Mouse (Mus musculus): ENCODE data around the gene Skp1a. TPM values are rescaled to one million over a fixed set of nuclear protein-coding genes. Genes with fewer than 3 reads are reported as not detected.

Skp1a gene
- polyA plus RNA-seq, 1 experiment from 2014 or later, result 1,013 TPM

DNA sequence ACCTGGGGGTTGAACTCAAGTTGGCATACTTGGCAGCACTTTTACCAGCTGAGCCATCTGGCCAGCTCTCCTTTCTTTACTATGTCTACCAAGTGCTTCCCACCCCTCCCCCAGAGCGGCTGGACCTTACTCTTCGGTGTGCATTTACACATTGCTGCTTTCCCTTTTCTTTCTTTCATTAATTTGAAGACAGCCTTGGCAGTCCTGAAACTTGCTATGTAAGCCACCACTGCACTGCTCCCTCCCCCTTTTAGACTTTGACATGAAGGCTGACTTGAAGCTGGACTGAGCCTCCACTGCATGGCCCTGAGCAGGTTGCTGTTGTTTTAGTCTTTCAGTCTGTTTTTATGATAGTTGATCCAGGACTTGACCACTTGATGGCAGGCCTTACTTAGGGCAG is 17.7 kb downstream of the Skp1a start:
- DNase-seq (ENCODE audit: low spot score, missing footprints) (no peak), ATAC-seq (ENCODE audit: low FRiP score) (no peak)
- WGBS, result 95% methylated on average over 2 of the region's 2 CpGs
- H3K4me2 ChIP-seq, result no peak overlapping the region
- H3K27me3 ChIP-seq (ENCODE audit: control insufficient read depth, insufficient read depth, low read length), result no peaks in the 10 kb centered on the region
- H3K9me3 ChIP-seq (ENCODE audit: control insufficient read depth, low read length), result no peaks in the 10 kb centered on the region
- H3K4me1 ChIP-seq (ENCODE audit: control insufficient read depth, insufficient read depth, low read length), result no peaks in the 10 kb centered on the region
- no peak overlapping the region for H3K27ac ChIP-seq (ENCODE audit: low read depth, low read length)
- H3K4me3 ChIP-seq (ENCODE audit: low read depth, low read length), result no peak overlapping the region
- no peak overlapping the region for H3K9ac ChIP-seq (ENCODE audit: low read length)
- peaks cover 5% of the 10 kb centered on the region; the same call in 1 of the 2 replicates for H3K36me3 ChIP-seq (ENCODE audit: control insufficient read depth, insufficient read depth, low read length)

DNA sequence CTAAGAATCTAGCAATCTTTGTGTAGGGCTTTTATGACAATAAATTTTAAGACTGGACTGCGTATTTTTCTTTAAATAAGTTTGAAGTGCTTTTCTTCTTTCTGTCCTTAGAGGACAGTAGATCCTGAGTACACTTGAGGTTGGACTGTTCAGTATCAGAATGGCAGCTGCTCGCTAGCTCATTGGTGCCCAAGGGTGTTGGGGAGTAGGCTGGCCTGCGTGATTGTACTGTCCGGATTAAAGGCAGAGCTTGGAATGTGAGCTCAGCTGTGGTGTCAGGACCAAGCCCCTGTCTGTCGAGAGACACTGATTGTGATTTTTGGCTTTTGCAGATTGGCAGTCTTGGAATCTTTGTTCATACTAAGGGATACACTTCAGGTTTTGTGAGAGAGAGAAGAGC is 20.0 kb downstream of the Skp1a start:
- no peaks in the 10 kb centered on the region for H3K27me3 ChIP-seq (ENCODE audit: control insufficient read depth, insufficient read depth, low read length)
- H3K27ac ChIP-seq (ENCODE audit: low read depth, low read length), result no peak overlapping the region
- no peaks in the 10 kb centered on the region for H3K4me1 ChIP-seq (ENCODE audit: control insufficient read depth, insufficient read depth, low read length)
- H3K36me3 ChIP-seq (ENCODE audit: control insufficient read depth, insufficient read depth, low read length), result peaks cover 5% of the 10 kb centered on the region; the same call in 1 of the 2 replicates
- 80% methylated on average over 5 of the region's 5 CpGs for WGBS
- no peak overlapping the region for H3K4me3 ChIP-seq (ENCODE audit: low read depth, low read length)
- no peak overlapping the region for H3K9ac ChIP-seq (ENCODE audit: low read length)
- ATAC-seq (ENCODE audit: low FRiP score) (no peak), DNase-seq (ENCODE audit: low spot score, missing footprints) (no peak)
- no peak overlapping the region for H3K4me2 ChIP-seq
- H3K9me3 ChIP-seq (ENCODE audit: control insufficient read depth, low read length), result no peaks in the 10 kb centered on the region

DNA sequence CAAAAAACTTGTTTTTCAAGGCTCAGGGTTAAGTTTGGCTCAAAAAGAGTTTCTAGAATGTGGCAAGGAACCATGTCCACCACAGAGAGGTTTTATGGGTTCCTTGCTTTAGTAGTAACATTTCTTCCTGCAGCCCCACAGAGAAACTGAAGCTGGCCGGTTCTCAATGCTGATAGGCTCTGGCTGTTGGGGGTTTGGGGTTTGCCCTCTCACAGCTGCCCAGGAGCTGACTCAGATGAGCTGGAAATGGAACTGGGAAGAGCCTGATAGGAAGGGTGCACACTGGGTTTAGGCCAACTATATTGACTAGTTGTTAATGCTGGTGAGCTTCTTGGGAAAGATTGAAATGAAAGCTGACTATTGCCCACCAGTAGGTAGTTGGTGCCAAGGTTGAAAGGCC is 20.9 kb downstream of the Skp1a start:
- peaks cover 5% of the 10 kb centered on the region; the same call in 1 of the 2 replicates for H3K36me3 ChIP-seq (ENCODE audit: control insufficient read depth, insufficient read depth, low read length)

DNA sequence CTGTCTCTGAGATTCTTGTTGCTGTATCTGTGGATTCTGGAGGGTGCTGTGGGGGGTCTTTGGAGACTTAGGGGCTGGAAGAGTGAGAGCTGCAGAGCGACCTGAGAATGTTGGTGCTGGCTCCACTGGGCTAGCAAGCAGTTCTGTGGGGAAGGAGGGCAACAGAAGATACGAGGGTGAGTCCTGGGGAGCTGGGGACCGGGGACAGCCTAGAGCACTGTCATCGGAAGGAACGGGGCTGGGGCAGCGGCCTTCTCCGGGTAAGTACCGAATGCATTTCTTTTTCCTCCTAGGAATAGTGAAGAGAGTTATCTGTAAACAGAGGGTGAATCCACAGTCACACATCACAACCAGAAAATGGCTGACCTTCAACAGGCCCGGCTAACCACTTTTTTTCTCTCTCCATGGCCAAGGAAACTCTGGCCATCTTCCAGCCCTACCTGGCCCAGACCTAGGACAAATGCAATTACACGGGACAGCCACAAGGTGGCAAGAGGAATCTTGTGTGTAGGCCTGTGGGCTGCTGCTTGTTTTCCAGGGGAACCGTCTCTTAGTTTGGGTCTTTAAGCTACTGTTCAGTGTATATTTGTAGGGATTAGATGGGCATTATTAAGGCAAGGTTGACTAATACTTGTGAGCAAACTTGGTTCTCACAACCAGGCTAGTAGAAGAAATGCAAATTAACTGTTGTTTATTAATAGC is 22.0 kb downstream of the Skp1a start:
- no peak overlapping the region for H3K4me2 ChIP-seq
- no peak overlapping the region for H3K9ac ChIP-seq (ENCODE audit: low read length)
- no peaks in the 10 kb centered on the region for H3K9me3 ChIP-seq (ENCODE audit: control insufficient read depth, low read length)
- WGBS, result 66% methylated on average over 11 of the region's 11 CpGs
- peaks cover 3% of the 10 kb centered on the region; the same call in 1 of the 2 replicates for H3K36me3 ChIP-seq (ENCODE audit: control insufficient read depth, insufficient read depth, low read length)
- no peak overlapping the region for H3K27ac ChIP-seq (ENCODE audit: low read depth, low read length)
- ATAC-seq (ENCODE audit: low FRiP score), result peak; percentile 74; the same call in 1 of the 2 replicates
- DNase-seq (ENCODE audit: low spot score, missing footprints), result peak; percentile 93
- H3K4me3 ChIP-seq (ENCODE audit: low read depth, low read length), result no peak overlapping the region
- H3K4me1 ChIP-seq (ENCODE audit: control insufficient read depth, insufficient read depth, low read length), result no peaks in the 10 kb centered on the region
- H3K27me3 ChIP-seq (ENCODE audit: control insufficient read depth, insufficient read depth, low read length), result no peaks in the 10 kb centered on the region

More for the DNA sequence above, 20.9 kb downstream of the Skp1a start:
- 74% methylated on average over 1 of the region's 1 CpGs for WGBS
- Histone ChIP-seq H3K4me2 (no peak overlapping the region), H3K9ac (ENCODE audit: low read length) (no peak overlapping the region), H3K4me1 (ENCODE audit: control insufficient read depth, insufficient read depth, low read length) (no peaks in the 10 kb centered on the region), H3K27me3 (ENCODE audit: control insufficient read depth, insufficient read depth, low read length) (no peaks in the 10 kb centered on the region), H3K9me3 (ENCODE audit: control insufficient read depth, low read length) (no peaks in the 10 kb centered on the region), H3K27ac (ENCODE audit: low read depth, low read length) (no peak overlapping the region), H3K4me3 (ENCODE audit: low read depth, low read length) (no peak overlapping the region)
- ATAC-seq (ENCODE audit: low FRiP score) (no peak), DNase-seq (ENCODE audit: low spot score, missing footprints) (no peak)

DNA sequence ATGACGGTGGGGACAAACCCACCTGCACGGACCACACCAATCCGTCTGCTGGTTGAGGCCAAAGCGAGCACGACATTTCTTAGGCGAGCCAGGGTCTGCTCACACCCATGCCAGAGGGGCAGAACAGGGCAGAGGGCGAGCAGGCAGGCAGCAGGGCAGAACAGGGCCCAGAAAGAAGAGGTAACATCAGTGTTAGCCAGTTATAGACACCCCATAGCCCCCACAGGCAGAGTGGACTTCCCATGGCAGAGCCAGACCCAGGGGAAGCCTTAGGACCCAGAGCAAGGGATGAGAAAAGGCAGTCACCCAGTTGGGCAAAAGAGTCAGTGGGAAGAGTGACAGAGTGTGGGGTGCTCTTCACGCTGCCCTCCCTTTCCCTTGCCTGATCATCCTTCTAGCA is 23.3 kb downstream of the Skp1a start:
- Histone ChIP-seq H3K9me3 (ENCODE audit: control insufficient read depth, low read length) (no peaks in the 10 kb centered on the region), H3K27ac (ENCODE audit: low read depth, low read length) (no peak overlapping the region), H3K27me3 (ENCODE audit: control insufficient read depth, insufficient read depth, low read length) (no peaks in the 10 kb centered on the region), H3K36me3 (ENCODE audit: control insufficient read depth, insufficient read depth, low read length) (no peaks in the 10 kb centered on the region), H3K9ac (ENCODE audit: low read length) (no peak overlapping the region), H3K4me2 (no peak overlapping the region), H3K4me3 (ENCODE audit: low read depth, low read length) (no peak overlapping the region), H3K4me1 (ENCODE audit: control insufficient read depth, insufficient read depth, low read length) (no peaks in the 10 kb centered on the region)
- ATAC-seq (ENCODE audit: low FRiP score) (no peak), DNase-seq (ENCODE audit: low spot score, missing footprints) (no peak)
- WGBS, result 89% methylated on average over 8 of the region's 8 CpGs

DNA sequence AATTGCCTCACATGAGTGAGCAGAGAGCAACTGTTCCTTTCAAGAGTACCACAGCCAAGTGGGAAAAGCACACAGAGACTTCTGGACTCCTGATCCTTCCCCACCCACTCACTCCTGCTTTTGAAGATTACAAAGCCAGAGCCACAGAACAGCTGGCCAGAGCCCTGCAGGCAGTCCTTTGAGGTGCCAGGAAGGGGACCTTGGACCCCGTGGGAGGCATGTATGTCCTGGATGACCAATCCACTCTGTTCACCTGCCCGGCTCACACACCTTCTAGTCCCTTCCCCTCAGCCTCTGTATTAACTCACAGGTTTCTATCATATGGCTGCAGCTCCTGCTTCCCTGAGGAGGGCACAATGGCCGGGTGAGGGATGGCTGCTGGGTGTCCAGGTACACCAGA is 25.6 kb downstream of the Skp1a start:
- no peaks in the 10 kb centered on the region for H3K9me3 ChIP-seq (ENCODE audit: control insufficient read depth, low read length)
- DNase-seq (ENCODE audit: low spot score, missing footprints) (no peak), ATAC-seq (ENCODE audit: low FRiP score) (no peak)
- no peaks in the 10 kb centered on the region for H3K27me3 ChIP-seq (ENCODE audit: control insufficient read depth, insufficient read depth, low read length)
- H3K4me3 ChIP-seq (ENCODE audit: low read depth, low read length), result no peak overlapping the region
- H3K4me1 ChIP-seq (ENCODE audit: control insufficient read depth, insufficient read depth, low read length), result no peaks in the 10 kb centered on the region
- H3K9ac ChIP-seq (ENCODE audit: low read length), result no peak overlapping the region
- no peak overlapping the region for H3K4me2 ChIP-seq
- H3K27ac ChIP-seq (ENCODE audit: low read depth, low read length), result no peak overlapping the region
- H3K36me3 ChIP-seq (ENCODE audit: control insufficient read depth, insufficient read depth, low read length), result no peaks in the 10 kb centered on the region
- WGBS, result 85% methylated on average over 3 of the region's 3 CpGs

DNA sequence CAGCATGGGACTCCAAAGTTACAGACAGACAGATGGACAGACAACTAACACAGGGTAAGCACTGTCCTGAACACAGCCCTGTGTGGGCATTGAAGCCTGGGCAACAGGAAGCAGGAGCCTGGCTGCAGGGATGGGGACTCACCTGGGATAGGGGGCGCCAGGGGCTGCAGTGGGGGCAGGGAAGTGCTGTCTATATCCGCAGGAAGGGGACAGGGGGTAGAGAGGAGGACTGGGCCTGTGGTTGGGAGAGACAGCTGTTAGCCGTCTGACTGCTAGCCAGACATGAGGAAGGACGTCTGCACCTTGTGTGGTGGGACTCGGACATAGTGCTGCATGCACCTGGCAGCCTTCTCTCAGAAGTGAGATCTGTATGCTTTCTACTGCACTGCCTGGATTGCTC is 26.9 kb downstream of the Skp1a start:
- H3K27ac ChIP-seq (ENCODE audit: low read depth, low read length), result no peak overlapping the region
- no peaks in the 10 kb centered on the region for H3K4me1 ChIP-seq (ENCODE audit: control insufficient read depth, insufficient read depth, low read length)
- DNase-seq (ENCODE audit: low spot score, missing footprints), result no peak
- no peaks in the 10 kb centered on the region for H3K36me3 ChIP-seq (ENCODE audit: control insufficient read depth, insufficient read depth, low read length)
- no peaks in the 10 kb centered on the region for H3K27me3 ChIP-seq (ENCODE audit: control insufficient read depth, insufficient read depth, low read length)
- H3K4me2 ChIP-seq, result no peak overlapping the region
- no peaks in the 10 kb centered on the region for H3K9me3 ChIP-seq (ENCODE audit: control insufficient read depth, low read length)
- 77% methylated on average over 5 of the region's 5 CpGs for WGBS
- ATAC-seq (ENCODE audit: low FRiP score), result no peak
- no peak overlapping the region for H3K4me3 ChIP-seq (ENCODE audit: low read depth, low read length)
- H3K9ac ChIP-seq (ENCODE audit: low read length), result no peak overlapping the region

DNA sequence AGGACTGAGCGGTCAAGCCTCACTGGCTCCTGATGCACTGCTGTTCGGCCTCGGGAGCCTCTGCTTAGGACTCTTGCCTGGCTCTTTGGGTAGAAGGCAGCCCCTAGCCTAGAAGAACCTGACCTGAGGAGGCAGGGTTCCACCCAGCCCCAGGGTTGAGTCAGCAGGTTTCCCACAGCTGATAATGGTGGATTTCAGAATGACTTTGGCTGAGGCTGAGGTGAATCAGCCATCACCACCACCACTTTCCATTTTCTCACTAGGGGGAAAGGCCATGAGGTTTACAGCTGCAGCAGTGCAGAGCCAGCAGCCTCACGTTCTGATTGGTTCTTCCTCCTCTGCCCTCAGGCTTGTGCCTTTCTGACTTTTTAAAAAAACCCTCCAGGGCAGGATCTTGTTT is 29.1 kb downstream of the Skp1a start:
- Histone ChIP-seq H3K9me3 (ENCODE audit: control insufficient read depth, low read length) (no peaks in the 10 kb centered on the region), H3K4me1 (ENCODE audit: control insufficient read depth, insufficient read depth, low read length) (no peaks in the 10 kb centered on the region), H3K4me3 (ENCODE audit: low read depth, low read length) (no peak overlapping the region), H3K27me3 (ENCODE audit: control insufficient read depth, insufficient read depth, low read length) (no peaks in the 10 kb centered on the region), H3K4me2 (no peak overlapping the region), H3K36me3 (ENCODE audit: control insufficient read depth, insufficient read depth, low read length) (no peaks in the 10 kb centered on the region), H3K27ac (ENCODE audit: low read depth, low read length) (no peak overlapping the region), H3K9ac (ENCODE audit: low read length) (no peak overlapping the region)
- ATAC-seq (ENCODE audit: low FRiP score) (no peak), DNase-seq (ENCODE audit: low spot score, missing footprints) (no peak)
- 59% methylated on average over 4 of the region's 4 CpGs for WGBS

DNA sequence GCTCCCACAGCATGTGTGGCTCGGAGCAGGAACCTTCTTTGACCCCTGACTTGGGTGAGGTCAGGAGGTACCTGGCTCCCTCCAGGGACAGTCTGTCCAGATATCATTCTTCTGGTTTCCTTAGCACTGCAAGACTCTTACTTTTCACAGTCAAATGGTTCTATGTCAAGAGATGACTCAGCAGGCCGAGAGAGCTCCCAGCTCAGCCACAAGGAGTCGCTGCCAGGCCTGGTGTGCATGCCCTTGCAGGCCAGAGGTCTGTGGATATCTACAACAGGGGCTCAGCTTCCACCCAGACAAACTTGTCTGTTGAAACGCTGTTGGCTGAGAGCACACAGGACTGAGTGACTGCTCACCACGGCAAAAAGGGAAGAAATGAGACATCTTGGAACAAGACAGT is 30.1 kb downstream of the Skp1a start:
- ATAC-seq (ENCODE audit: low FRiP score) (no peak), DNase-seq (ENCODE audit: low spot score, missing footprints) (no peak)
- Histone ChIP-seq H3K4me1 (ENCODE audit: control insufficient read depth, insufficient read depth, low read length) (no peaks in the 10 kb centered on the region), H3K9me3 (ENCODE audit: control insufficient read depth, low read length) (no peaks in the 10 kb centered on the region), H3K9ac (ENCODE audit: low read length) (no peak overlapping the region), H3K36me3 (ENCODE audit: control insufficient read depth, insufficient read depth, low read length) (no peaks in the 10 kb centered on the region), H3K4me3 (ENCODE audit: low read depth, low read length) (no peak overlapping the region), H3K4me2 (no peak overlapping the region), H3K27me3 (ENCODE audit: control insufficient read depth, insufficient read depth, low read length) (no peaks in the 10 kb centered on the region), H3K27ac (ENCODE audit: low read depth, low read length) (no peak overlapping the region)
- 66% methylated on average over 5 of the region's 5 CpGs for WGBS
